Comparison of ENCODE assay signal across 17 mouse cellular contexts in genomic region chr5:111215722-111216121, GRCm38 (mm10).
DNase-seq lines count a peak whose midpoint lies in the region; ATAC-seq and TF ChIP-seq lines count a peak whose summit lies in the region.
"Had no signal": no experiment of that assay in that cellular context is flagged by ENCODE, and none has a peak within 500 bp of the region (broad histone marks: within the 10 kb centered on the region; RNA-seq: fewer than 3 reads in every experiment).

No protein-coding gene starts in this region.

- no peak overlapping the region for H3K4me2 ChIP-seq in forebrain, embryonic 13.5 days
- H3K4me2 ChIP-seq in neural tube, embryonic 13.5 days, result no peak overlapping the region
- H3K4me2 ChIP-seq in midbrain, embryonic 13.5 days (replicated peaks), result no peak overlapping the region
- H3K4me2 ChIP-seq: heart, embryonic 11.5 days had no signal

- no peaks in the 10 kb centered on the region for H3K36me3 ChIP-seq in forebrain, embryonic 13.5 days (ENCODE audit: poor library complexity, severe bottlenecking)
- H3K36me3 ChIP-seq in forebrain, embryonic 10.5 days (replicated peaks), result no peaks in the 10 kb centered on the region
- no peaks in the 10 kb centered on the region for H3K36me3 ChIP-seq in neural tube, embryonic 13.5 days
- no peaks in the 10 kb centered on the region for H3K36me3 ChIP-seq in midbrain, embryonic 13.5 days

- 74% methylated on average over 11 of the region's 11 CpGs for WGBS in forebrain, embryonic 13.5 days
- WGBS in forebrain, embryonic 10.5 days, result 85% methylated on average over 11 of the region's 11 CpGs
- WGBS in neural tube, embryonic 13.5 days, result 65% methylated on average over 11 of the region's 11 CpGs
- WGBS in midbrain, embryonic 13.5 days, result 68% methylated on average over 11 of the region's 11 CpGs

- no peak overlapping the region for H3K9ac ChIP-seq in forebrain, embryonic 13.5 days
- H3K9ac ChIP-seq in neural tube, embryonic 13.5 days, result peak overlapping the region; percentile 43; the same call in 1 of the 2 replicates
- 0 out of 2 replicates have a peak overlapping the region, but pooled peaks have one; percentile 20 for H3K9ac ChIP-seq in midbrain, embryonic 13.5 days (replicated peaks)
- H3K9ac ChIP-seq: liver, postnatal 0 days had no signal

- H3K9me3 ChIP-seq in forebrain, embryonic 13.5 days (replicated peaks), result no peaks in the 10 kb centered on the region
- H3K9me3 ChIP-seq in forebrain, embryonic 10.5 days, result no peaks in the 10 kb centered on the region
- H3K9me3 ChIP-seq in neural tube, embryonic 13.5 days, result no peaks in the 10 kb centered on the region
- H3K9me3 ChIP-seq in midbrain, embryonic 13.5 days, result no peaks in the 10 kb centered on the region

- no peak for TF ChIP-seq CTCF in layer of hippocampus, adult 2 months (conservative IDR thresholded peaks at IDR 0.05)

- intact Hi-C loops in left cerebral cortex, postnatal 14 days (cut with DNase I), result loop anchor here (5.0 kb wide), 1 partner anchor 42 kb away; no protein-coding TSS in a partner anchor

- H3K27me3 ChIP-seq in forebrain, embryonic 13.5 days, result no peaks in the 10 kb centered on the region
- peaks cover 69% of the 10 kb centered on the region for H3K27me3 ChIP-seq in forebrain, embryonic 10.5 days (ENCODE audit: poor library complexity, severe bottlenecking)
- no peaks in the 10 kb centered on the region for H3K27me3 ChIP-seq in neural tube, embryonic 13.5 days
- peaks cover 10% of the 10 kb centered on the region; the same call in 1 of the 2 replicates for H3K27me3 ChIP-seq in midbrain, embryonic 13.5 days

- peak overlapping the region; percentile 68 for H3K27ac ChIP-seq in forebrain, embryonic 13.5 days
- no peak overlapping the region for H3K27ac ChIP-seq in forebrain, embryonic 10.5 days
- H3K27ac ChIP-seq in neural tube, embryonic 13.5 days (replicated peaks), result peak overlapping the region; percentile 86
- H3K27ac ChIP-seq in midbrain, embryonic 13.5 days, result peak overlapping the region; percentile 83
- H3K27ac ChIP-seq in layer of hippocampus, adult 2 months, result no peak overlapping the region
- H3K27ac ChIP-seq: macrophage had no signal

- H3K4me1 ChIP-seq in forebrain, embryonic 13.5 days, result peaks cover 72% of the 10 kb centered on the region
- H3K4me1 ChIP-seq in forebrain, embryonic 10.5 days, result peaks cover 70% of the 10 kb centered on the region
- H3K4me1 ChIP-seq in neural tube, embryonic 13.5 days (replicated peaks), result peaks cover 72% of the 10 kb centered on the region
- H3K4me1 ChIP-seq in midbrain, embryonic 13.5 days (replicated peaks), result peaks cover 78% of the 10 kb centered on the region

- DNase-seq in forebrain, embryonic 10.5 days (ENCODE audit: extremely low spot score, low spot score), result no peak
- no peak for DNase-seq in neural tube, embryonic 10.5 days (ENCODE audit: extremely low spot score, low spot score)
- no peak for DNase-seq in left cerebral cortex, postnatal 14 days (ENCODE audit: low spot score in 2 of 2)
- DNase-seq in layer of hippocampus, adult 2 months (ENCODE audit: low spot score in 2 of 2), result no peak
- DNase-seq in right cerebral cortex, adult 18-20 months, result no peak
- DNase-seq: cerebellum, adult 18-20 months; gastrocnemius, postnatal 25 days; heart, postnatal 36 days; kidney, adult 2 months; liver, postnatal 0 days; thymus, postnatal 4 days had no signal

- no peak overlapping the region for H3K4me3 ChIP-seq in forebrain, embryonic 13.5 days
- H3K4me3 ChIP-seq in forebrain, embryonic 10.5 days, result no peak overlapping the region
- no peak overlapping the region for H3K4me3 ChIP-seq in neural tube, embryonic 13.5 days
- no peak overlapping the region for H3K4me3 ChIP-seq in midbrain, embryonic 13.5 days (replicated peaks)
- H3K4me3 ChIP-seq in layer of hippocampus, adult 2 months, result no peak overlapping the region
- H3K4me3 ChIP-seq: erythroblast, embryonic 14.5 days had no signal

- ATAC-seq in forebrain, embryonic 13.5 days, result no peak
- ATAC-seq in neural tube, embryonic 13.5 days (ENCODE audit: low read depth), result no peak
- no peak for ATAC-seq in midbrain, embryonic 13.5 days
- ATAC-seq: liver, postnatal 0 days had no signal

Comparison
In these comparisons a context has a peak if more than half of its experiments do, and no peak if none do; other contexts are left out.
1. H3K27ac ChIP-seq: peak in forebrain, embryonic 13.5 days (single experiment), neural tube, embryonic 13.5 days (single experiment) and midbrain, embryonic 13.5 days (single experiment); none in forebrain, embryonic 10.5 days (single experiment) and layer of hippocampus, adult 2 months (single experiment).